Mouse (Mus musculus): ENCODE data around the gene Cdh16. TPM values are rescaled to one million over a fixed set of nuclear protein-coding genes. Genes with fewer than 3 reads are reported as not detected.

The Cdh16 gene
- polyA plus RNA-seq, 2 experiments, result 0.62 to 0.98 TPM

DNA sequence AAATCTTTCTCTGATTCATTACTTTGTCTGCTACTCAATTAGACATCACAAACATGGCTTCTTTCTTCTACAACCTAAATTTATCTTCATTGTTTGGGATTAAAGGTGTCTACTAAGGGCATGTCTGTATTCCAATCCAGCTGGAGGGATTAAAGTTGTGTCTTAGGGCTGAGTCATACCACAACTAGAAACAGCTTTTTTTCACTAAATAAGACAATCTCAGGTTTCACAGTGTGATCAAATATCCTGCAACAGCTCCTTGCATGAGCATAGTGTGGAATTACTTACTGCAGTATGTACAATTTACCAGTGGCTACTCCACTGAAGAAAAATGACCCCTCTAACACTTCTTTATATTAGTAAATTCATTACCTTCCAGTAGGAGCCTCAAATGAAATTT is 63.5 kb downstream of the Cdh16 start:
- TF ChIP-seq POLR2A (IDR thresholded peaks at IDR 0.05; ENCODE audit: borderline replicate concordance, extremely low read depth, insufficient read depth, insufficient read length), result no peak
- Histone ChIP-seq H3K27me3 (ENCODE audit: control insufficient read depth, insufficient read depth, low read length) (no peaks in the 10 kb centered on the region), H3K27ac (replicated peaks; ENCODE audit: low read depth, low read length) (no peak overlapping the region), H3K4me1 (ENCODE audit: control insufficient read depth, insufficient read depth, low read length) (no peaks in the 10 kb centered on the region), H3K9ac (ENCODE audit: low read depth, low read length, severe bottlenecking) (no peak overlapping the region), H3K4me2 (replicated peaks; ENCODE audit: low read depth, low read length, severe bottlenecking) (no peak overlapping the region), H3K9me3 (ENCODE audit: control insufficient read depth, low read length) (no peaks in the 10 kb centered on the region), H3K36me3 (ENCODE audit: control insufficient read depth, insufficient read depth, low read length) (no peaks in the 10 kb centered on the region), H3K4me3 (replicated peaks; ENCODE audit: low read length) (no peak overlapping the region)
- no peak for ATAC-seq (ENCODE audit: low FRiP score, low read depth)
- DNase-seq (ENCODE audit: low spot score), result no peak

DNA sequence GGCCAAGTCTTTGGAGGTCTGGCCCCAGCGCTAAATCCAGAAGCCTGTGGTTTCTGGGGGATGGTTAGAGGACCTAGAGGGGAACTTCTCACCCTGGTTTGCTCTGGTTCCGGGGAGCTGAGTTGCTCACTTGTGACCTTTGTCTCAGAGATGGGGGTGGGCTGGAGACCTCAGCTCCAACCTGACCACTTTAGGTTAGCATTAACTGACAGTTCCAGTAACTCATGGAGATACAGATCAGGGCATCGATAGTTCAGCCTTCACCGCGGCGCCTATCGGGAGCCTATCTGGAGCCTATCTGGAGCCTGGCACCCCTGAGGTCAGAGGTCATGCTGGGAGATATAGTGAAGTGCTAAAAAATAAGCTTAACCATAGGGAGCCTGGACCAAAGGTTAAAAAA is 67.0 kb downstream of the Cdh16 start:
- no peak for TF ChIP-seq POLR2A (IDR thresholded peaks at IDR 0.05; ENCODE audit: borderline replicate concordance, extremely low read depth, insufficient read depth, insufficient read length)

DNA sequence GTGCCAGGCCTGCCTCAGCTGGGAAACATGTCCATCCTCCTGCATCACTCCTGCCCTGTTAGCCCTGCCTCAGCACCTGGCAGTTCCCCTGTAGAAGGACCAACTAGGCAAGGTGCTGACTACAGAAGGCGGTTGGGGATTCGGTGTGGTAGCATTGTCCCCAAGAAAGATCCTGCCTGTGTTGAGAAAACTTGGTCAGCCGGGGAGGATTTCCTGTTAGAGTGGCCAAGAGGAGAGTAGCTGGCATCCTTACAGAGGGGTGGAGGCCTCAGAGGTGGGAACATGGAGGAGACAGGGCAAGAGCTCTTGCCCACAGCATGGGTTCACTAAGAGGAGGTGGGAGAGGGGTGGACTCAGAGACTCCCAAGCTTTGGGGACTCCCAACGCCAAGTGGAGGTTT is 69.0 kb downstream of the Cdh16 start:
- WGBS, result 85% methylated on average over 4 of the region's 4 CpGs
- no peak overlapping the region for H3K9ac ChIP-seq (ENCODE audit: low read depth, low read length, severe bottlenecking)
- no peak overlapping the region for H3K4me2 ChIP-seq (replicated peaks; ENCODE audit: low read depth, low read length, severe bottlenecking)
- H3K4me3 ChIP-seq (replicated peaks; ENCODE audit: low read length), result no peak overlapping the region
- H3K27me3 ChIP-seq (ENCODE audit: control insufficient read depth, insufficient read depth, low read length), result no peaks in the 10 kb centered on the region
- no peaks in the 10 kb centered on the region for H3K36me3 ChIP-seq (ENCODE audit: control insufficient read depth, insufficient read depth, low read length)
- no peak for DNase-seq (ENCODE audit: low spot score)
- no peak overlapping the region for H3K27ac ChIP-seq (replicated peaks; ENCODE audit: low read depth, low read length)
- no peaks in the 10 kb centered on the region for H3K4me1 ChIP-seq (ENCODE audit: control insufficient read depth, insufficient read depth, low read length)
- ATAC-seq (ENCODE audit: low FRiP score, low read depth), result no peak
- no peaks in the 10 kb centered on the region for H3K9me3 ChIP-seq (ENCODE audit: control insufficient read depth, low read length)
- TF ChIP-seq POLR2A (IDR thresholded peaks at IDR 0.05; ENCODE audit: borderline replicate concordance, extremely low read depth, insufficient read depth, insufficient read length), result no peak

More for the DNA sequence above, 67.0 kb downstream of the Cdh16 start:
- Histone ChIP-seq H3K9ac (ENCODE audit: low read depth, low read length, severe bottlenecking) (no peak overlapping the region), H3K4me3 (replicated peaks; ENCODE audit: low read length) (no peak overlapping the region), H3K4me1 (ENCODE audit: control insufficient read depth, insufficient read depth, low read length) (no peaks in the 10 kb centered on the region), H3K27ac (replicated peaks; ENCODE audit: low read depth, low read length) (no peak overlapping the region), H3K36me3 (ENCODE audit: control insufficient read depth, insufficient read depth, low read length) (no peaks in the 10 kb centered on the region), H3K4me2 (replicated peaks; ENCODE audit: low read depth, low read length, severe bottlenecking) (no peak overlapping the region), H3K9me3 (ENCODE audit: control insufficient read depth, low read length) (no peaks in the 10 kb centered on the region), H3K27me3 (ENCODE audit: control insufficient read depth, insufficient read depth, low read length) (no peaks in the 10 kb centered on the region)
- no peak for DNase-seq (ENCODE audit: low spot score)
- ATAC-seq (ENCODE audit: low FRiP score, low read depth), result no peak
- WGBS, result 69% methylated on average over 7 of the region's 7 CpGs

Other genes with a start within 250 kb of the Cdh16 start
- gene Cmtm4, start 228.6 kb downstream of the Cdh16 start, polyA plus RNA-seq (2012; rRNA removed), result 18.9 and 21.4 TPM in 2 replicates
- 4.1 and 4.5 TPM in 2 replicates for gene Cmtm4, start 228.6 kb downstream of the Cdh16 start, polyA plus RNA-seq (2014; fragmentation: Nextera tagmentation; extraction: Ambion mirVana)
- gene Dync1li2, start 181.3 kb downstream of the Cdh16 start, polyA plus RNA-seq (2012; rRNA removed), result 58.2 and 64.7 TPM in 2 replicates
- 48.8 and 53.5 TPM in 2 replicates for gene Dync1li2, start 181.3 kb downstream of the Cdh16 start, polyA plus RNA-seq (2014; fragmentation: Nextera tagmentation; extraction: Ambion mirVana)
- 0.23 and 0.29 TPM in 2 replicates for gene Terb1, start 114.5 kb downstream of the Cdh16 start, polyA plus RNA-seq (2012; rRNA removed)
- 0.44 and 0.48 TPM in 2 replicates for gene Terb1, start 114.5 kb downstream of the Cdh16 start, polyA plus RNA-seq (2014; fragmentation: Nextera tagmentation; extraction: Ambion mirVana)
- 75.7 and 84.2 TPM in 2 replicates for gene Nae1, start 89.8 kb downstream of the Cdh16 start, polyA plus RNA-seq (2012; rRNA removed)
- 97.1 and 97.8 TPM in 2 replicates for gene Nae1, start 89.8 kb downstream of the Cdh16 start, polyA plus RNA-seq (2014; fragmentation: Nextera tagmentation; extraction: Ambion mirVana)
- gene Car7, start 89.7 kb downstream of the Cdh16 start, polyA plus RNA-seq (2012; rRNA removed), result 0.53 and 1.0 TPM in 2 replicates
- 0.65 and 0.66 TPM in 2 replicates for gene Car7, start 89.7 kb downstream of the Cdh16 start, polyA plus RNA-seq (2014; fragmentation: Nextera tagmentation; extraction: Ambion mirVana)
- gene Pdp2, start 32.9 kb downstream of the Cdh16 start, polyA plus RNA-seq (2012; rRNA removed), result 4.9 and 5.0 TPM in 2 replicates
- 9.3 and 9.7 TPM in 2 replicates for gene Pdp2, start 32.9 kb downstream of the Cdh16 start, polyA plus RNA-seq (2014; fragmentation: Nextera tagmentation; extraction: Ambion mirVana)
- gene Rrad, start 6.9 kb upstream of the Cdh16 start, polyA plus RNA-seq (2012; rRNA removed), result 21.4 and 22.5 TPM in 2 replicates
- 27.3 and 32.4 TPM in 2 replicates for gene Rrad, start 6.9 kb upstream of the Cdh16 start, polyA plus RNA-seq (2014; fragmentation: Nextera tagmentation; extraction: Ambion mirVana)
- 71.1 and 91.9 TPM in 2 replicates for gene Ciao2b, start 17.6 kb upstream of the Cdh16 start, polyA plus RNA-seq (2012; rRNA removed)
- gene Ciao2b, start 17.6 kb upstream of the Cdh16 start, polyA plus RNA-seq (2014; fragmentation: Nextera tagmentation; extraction: Ambion mirVana), result 78.4 and 81.9 TPM in 2 replicates
- gene Ces2a, start 109.6 kb upstream of the Cdh16 start, polyA plus RNA-seq (2012; rRNA removed), result 0.03 and 0.20 TPM in 2 replicates
- not detected in 2 replicates for gene Ces2a, start 109.6 kb upstream of the Cdh16 start, polyA plus RNA-seq (2014; fragmentation: Nextera tagmentation; extraction: Ambion mirVana)
- 0.13 and 0.14 TPM in 2 replicates for gene Ces2b, start 207.2 kb upstream of the Cdh16 start, polyA plus RNA-seq (2012; rRNA removed)
- gene Ces2b, start 207.2 kb upstream of the Cdh16 start, polyA plus RNA-seq (2014; fragmentation: Nextera tagmentation; extraction: Ambion mirVana), result 0.15 and 0.22 TPM in 2 replicates
- 0.03 TPM in 1 of 2 replicates, not detected in the other for gene Ces2c, start 222.7 kb upstream of the Cdh16 start, polyA plus RNA-seq (2012; rRNA removed)
- not detected in 2 replicates for gene Ces2c, start 222.7 kb upstream of the Cdh16 start, polyA plus RNA-seq (2014; fragmentation: Nextera tagmentation; extraction: Ambion mirVana)